Mouse (Mus musculus): Measurements from ENCODE around the gene Srp14.
A peak's percentile ranks its signal among the peaks of the same experiment; 100 is the strongest.

Gene Srp14

GRCm38 (mm10) chr2:118442172-118442571 lies 37.3 kb downstream of the Srp14 start:
- DNase-seq (ENCODE audit: extremely low read depth, low read depth), result no peak

GRCm38 (mm10) chr2:118431589-118431988 lies 47.9 kb downstream of the Srp14 start:
- peak; percentile 18 for DNase-seq (ENCODE audit: extremely low read depth, low read depth)

- DNase-seq (ENCODE audit: extremely low read depth, low read depth), result no peak
Measured at GRCm38 (mm10) chr2:118430630-118431029, 48.9 kb downstream of the Srp14 start.

GRCm38 (mm10) chr2:118429297-118429696 lies 50.2 kb downstream of the Srp14 start:
- DNase-seq (ENCODE audit: extremely low read depth, low read depth), result no peak

- DNase-seq (ENCODE audit: extremely low read depth, low read depth), result no peak
Measured at GRCm38 (mm10) chr2:118428296-118428695, 51.2 kb downstream of the Srp14 start.

All from MEL-GATA-1-ER (cell line).